Mouse (Mus musculus): ENCODE measurements around the gene Srp68. TPM values are rescaled to one million over a fixed set of nuclear protein-coding genes. Genes with fewer than 3 reads are reported as not detected.

Srp68 gene
- polyA plus RNA-seq, 1 experiment = 49.3 TPM

- TF ChIP-seq CTCF (IDR thresholded peaks at IDR 0.05; ENCODE audit: control insufficient read depth, insufficient read depth, insufficient replicate concordance, low read depth, low read length) (no peak), POLR2A (IDR thresholded peaks at IDR 0.05; ENCODE audit: control insufficient read depth, low read depth, low read length) (no peak)
- Histone ChIP-seq H3K27me3 (ENCODE audit: control insufficient read depth, insufficient read depth, low read length) (no peaks in the 10 kb centered on the region), H3K4me3 (ENCODE audit: control insufficient read depth, low read depth, low read length) (peak overlapping the region; percentile 35), H3K27ac (ENCODE audit: control insufficient read depth, insufficient read depth, low read depth, low read length) (no peak overlapping the region), H3K4me1 (ENCODE audit: control insufficient read depth, insufficient read depth, low read length) (peaks cover 12% of the 10 kb centered on the region), H3K36me3 (ENCODE audit: control insufficient read depth, insufficient read depth, low read length) (peaks cover 2% of the 10 kb centered on the region; the same call in 1 of the 2 replicates)
Observed at GRCm38 (mm10) chr11:116196866-116197583, 77.0 kb downstream of the Srp68 start.

- no peak overlapping the region for H3K4me3 ChIP-seq (ENCODE audit: control insufficient read depth, low read depth, low read length)
- no peak overlapping the region for H3K27ac ChIP-seq (ENCODE audit: control insufficient read depth, insufficient read depth, low read depth, low read length)
- no peak for TF ChIP-seq POLR2A (IDR thresholded peaks at IDR 0.05; ENCODE audit: control insufficient read depth, low read depth, low read length)
- TF ChIP-seq CTCF (IDR thresholded peaks at IDR 0.05; ENCODE audit: control insufficient read depth, insufficient read depth, insufficient replicate concordance, low read depth, low read length) = no peak
Observed at GRCm38 (mm10) chr11:116196336-116196735, 77.7 kb downstream of the Srp68 start.

GRCm38 (mm10) chr11:116195252-116195651 lies 78.8 kb downstream of the Srp68 start:
- H3K36me3 ChIP-seq (ENCODE audit: control insufficient read depth, insufficient read depth, low read length) = peaks cover 2% of the 10 kb centered on the region; the same call in 1 of the 2 replicates
- no peak overlapping the region for H3K27ac ChIP-seq (ENCODE audit: control insufficient read depth, insufficient read depth, low read depth, low read length)
- H3K4me3 ChIP-seq (ENCODE audit: control insufficient read depth, low read depth, low read length) = no peak overlapping the region
- no peaks in the 10 kb centered on the region for H3K27me3 ChIP-seq (ENCODE audit: control insufficient read depth, insufficient read depth, low read length)
- TF ChIP-seq POLR2A (IDR thresholded peaks at IDR 0.05; ENCODE audit: control insufficient read depth, low read depth, low read length) = no peak
- peaks cover 12% of the 10 kb centered on the region for H3K4me1 ChIP-seq (ENCODE audit: control insufficient read depth, insufficient read depth, low read length)

More at GRCm38 (mm10) chr11:116196336-116196735, 77.7 kb downstream of the Srp68 start:
- peaks cover 12% of the 10 kb centered on the region for H3K4me1 ChIP-seq (ENCODE audit: control insufficient read depth, insufficient read depth, low read length)
- H3K27me3 ChIP-seq (ENCODE audit: control insufficient read depth, insufficient read depth, low read length) = no peaks in the 10 kb centered on the region
- H3K36me3 ChIP-seq (ENCODE audit: control insufficient read depth, insufficient read depth, low read length) = peaks cover 2% of the 10 kb centered on the region; the same call in 1 of the 2 replicates

Other genes starting within 250 kb of the Srp68 start
- gene H3f3b, start 246.3 kb downstream of the Srp68 start, polyA plus RNA-seq (2012; rRNA removed) = 276 and 330 TPM in 2 replicates
- 21.3 and 21.5 TPM in 2 replicates for gene Unk, start 243.9 kb downstream of the Srp68 start, polyA plus RNA-seq (2012; rRNA removed)
- 3.4 and 3.8 TPM in 2 replicates for gene Unc13d, start 196.3 kb downstream of the Srp68 start, polyA plus RNA-seq (2012; rRNA removed)
- 253 and 269 TPM in 2 replicates for gene Wbp2, start 187.2 kb downstream of the Srp68 start, polyA plus RNA-seq (2012; rRNA removed)
- 6.6 and 8.3 TPM in 2 replicates for gene Trim47, start 147.0 kb downstream of the Srp68 start, polyA plus RNA-seq (2012; rRNA removed)
- 0.57 and 0.63 TPM in 2 replicates for gene Trim65, start 143.1 kb downstream of the Srp68 start, polyA plus RNA-seq (2012; rRNA removed)
- gene Mrpl38, start 135.3 kb downstream of the Srp68 start, polyA plus RNA-seq (2012; rRNA removed) = 51.3 and 54.5 TPM in 2 replicates
- 48.2 and 55.9 TPM in 2 replicates for gene Fbf1, start 106.1 kb downstream of the Srp68 start, polyA plus RNA-seq (2012; rRNA removed)
- gene Ten1, start 75.4 kb downstream of the Srp68 start, polyA plus RNA-seq (2012; rRNA removed) = 17.0 and 17.8 TPM in 2 replicates
- 19.0 and 19.3 TPM in 2 replicates for gene Acox1, start 75.2 kb downstream of the Srp68 start, polyA plus RNA-seq (2012; rRNA removed)
- 1.1 and 1.2 TPM in 2 replicates for gene Evpl, start 36.1 kb downstream of the Srp68 start, polyA plus RNA-seq (2012; rRNA removed)
- 0.59 and 0.78 TPM in 2 replicates for gene Galr2, start 6.7 kb upstream of the Srp68 start, polyA plus RNA-seq (2012; rRNA removed)
- gene Exoc7, start 33.0 kb upstream of the Srp68 start, polyA plus RNA-seq (2012; rRNA removed) = 40.3 and 45.3 TPM in 2 replicates
- 75.5 and 97.6 TPM in 2 replicates for gene Foxj1, start 61.2 kb upstream of the Srp68 start, polyA plus RNA-seq (2012; rRNA removed)
- 7.2 and 9.6 TPM in 2 replicates for gene Rnf157, start 138.8 kb upstream of the Srp68 start, polyA plus RNA-seq (2012; rRNA removed)
- gene Ubald2, start 159.9 kb upstream of the Srp68 start, polyA plus RNA-seq (2012; rRNA removed) = 76.4 and 88.4 TPM in 2 replicates
- gene Qrich2, start 192.0 kb upstream of the Srp68 start, polyA plus RNA-seq (2012; rRNA removed) = 469 and 538 TPM in 2 replicates
- 58.2 and 59.0 TPM in 2 replicates for gene Prpsap1, start 220.0 kb upstream of the Srp68 start, polyA plus RNA-seq (2012; rRNA removed)

Data from testis, adult 2 months (tissue).